Mouse (Mus musculus) hindbrain, embryonic 13.5 days (tissue): ENCODE measurements around the gene E030018B13Rik. TPM values are rescaled to one million over a fixed set of nuclear protein-coding genes. Genes with fewer than 3 reads are reported as not detected.

Experiments
- ATAC-seq: fragments of 200-750 bp; cut with Nextera tagmentation; 2 replicates; pipeline ENCODE4 v1.8.0; 2017; ENCODE audit warnings: moderate TSS enrichment; ENCODE audit not compliant: low FRiP score
- H3K27ac ChIP-seq: fragments of 300-500 bp; sonication (generic); 2 replicates; pipeline ENCODE4 v1.5.1; 2015; ENCODE audit warnings: inconsistent platforms, mild to moderate bottlenecking, moderate library complexity
- H3K27me3 ChIP-seq: fragments of 300-500 bp; sonication (generic); 2 replicates; pipeline ENCODE4 v1.6.1; 2015; ENCODE audit warnings: mild to moderate bottlenecking, inconsistent platforms
- H3K36me3 ChIP-seq: fragments of 300-500 bp; sonication (generic); 2 replicates; pipeline ENCODE4 v1.6.1; 2015; ENCODE audit warnings: mild to moderate bottlenecking, inconsistent platforms
- H3K4me1 ChIP-seq: fragments of 300-500 bp; sonication (generic); replicated peaks from 2 replicates; pipeline ENCODE4 v1.6.1; 2015; ENCODE audit warnings: inconsistent platforms
- H3K4me2 ChIP-seq: fragments of 300-500 bp; sonication (generic); 2 replicates; pipeline ENCODE4 v1.6.1; 2015; ENCODE audit warnings: inconsistent platforms, mild to moderate bottlenecking, moderate library complexity
- H3K4me3 ChIP-seq: fragments of 300-500 bp; sonication (generic); 2 replicates; pipeline ENCODE4 v1.5.1; 2015; ENCODE audit warnings: mild to moderate bottlenecking, inconsistent platforms
- H3K9ac ChIP-seq: fragments of 300-500 bp; sonication (generic); 2 replicates; pipeline ENCODE4 v1.6.1; 2015; ENCODE audit warnings: mild to moderate bottlenecking, inconsistent platforms
- H3K9me3 ChIP-seq: fragments of 300-500 bp; sonication (generic); 2 replicates; pipeline ENCODE4 v1.6.1; 2016; ENCODE audit warnings: inconsistent platforms
- WGBS: fragments of 180-500 bp; shearing (Covaris S2); methylation state at CpG from one replicate; pipeline ENCODE4 v1.1.7; 2015; 5-methylcytosine and 5-hydroxymethylcytosine counted together
- polyA plus RNA-seq: library from polyadenylated mRNA; unstranded; fragments of >200 nt; fragmentation: Nextera tagmentation; extraction: Ambion mirVana; gene quantifications from 2 replicates; pipeline ENCODE4 v1.2.1, GENCODE M21; 2015

E030018B13Rik gene
- polyA plus RNA-seq, 1 experiment from 2014 or later, result not detected

GRCm38 (mm10) chr7:63950931-63951607 lies 34.4 kb downstream of the E030018B13Rik start:
- 67% methylated on average over 10 of the region's 10 CpGs for WGBS
- Histone ChIP-seq H3K9me3 (no peaks in the 10 kb centered on the region), H3K4me1 (peaks cover 21% of the 10 kb centered on the region), H3K27ac (no peak overlapping the region), H3K27me3 (no peaks in the 10 kb centered on the region; the same call in 1 of the 2 replicates), H3K4me2 (no peak overlapping the region), H3K9ac (no peak overlapping the region), H3K4me3 (no peak overlapping the region), H3K36me3 (no peaks in the 10 kb centered on the region)
- ATAC-seq, result peak; percentile 57

GRCm38 (mm10) chr7:63952077-63952898 lies 35.6 kb downstream of the E030018B13Rik start:
- no peak overlapping the region for H3K4me2 ChIP-seq
- H3K9me3 ChIP-seq, result no peaks in the 10 kb centered on the region
- H3K27ac ChIP-seq, result no peak overlapping the region
- H3K4me3 ChIP-seq, result no peak overlapping the region
- H3K27me3 ChIP-seq, result no peaks in the 10 kb centered on the region; the same call in 1 of the 2 replicates
- no peak for ATAC-seq
- H3K9ac ChIP-seq, result no peak overlapping the region
- H3K4me1 ChIP-seq, result peaks cover 33% of the 10 kb centered on the region
- H3K36me3 ChIP-seq, result no peaks in the 10 kb centered on the region
- WGBS, result 49% methylated on average over 7 of the region's 7 CpGs

DNA sequence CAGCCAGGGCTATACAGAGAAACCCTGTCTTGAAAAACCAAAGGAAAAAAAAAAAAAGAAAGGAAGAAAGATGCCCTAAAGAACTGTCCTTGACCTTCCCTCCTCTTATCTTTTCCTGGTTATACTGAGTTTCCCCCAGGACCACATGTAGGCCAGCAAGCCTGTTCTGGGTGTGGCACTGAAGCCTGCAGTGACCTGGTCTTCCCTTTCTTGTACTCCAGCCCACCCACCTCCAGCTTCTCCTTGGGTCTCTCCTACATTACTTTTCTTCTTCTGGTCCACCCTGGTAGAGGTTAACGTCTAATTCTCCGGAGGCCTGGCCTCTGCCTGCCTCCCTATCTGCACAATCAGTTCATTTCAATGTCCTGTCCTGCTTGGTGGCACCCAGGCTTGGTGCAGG lies 38.8 kb downstream of the E030018B13Rik start:
- Histone ChIP-seq H3K27ac (0 out of 2 replicates have a peak overlapping the region, but pooled peaks have one; percentile 89), H3K9me3 (no peaks in the 10 kb centered on the region), H3K36me3 (no peaks in the 10 kb centered on the region), H3K4me1 (peaks cover 54% of the 10 kb centered on the region), H3K4me3 (no peak overlapping the region), H3K4me2 (no peak overlapping the region), H3K27me3 (no peaks in the 10 kb centered on the region), H3K9ac (no peak overlapping the region)
- WGBS, result 79% methylated on average over 2 of the region's 2 CpGs
- ATAC-seq, result no peak

DNA sequence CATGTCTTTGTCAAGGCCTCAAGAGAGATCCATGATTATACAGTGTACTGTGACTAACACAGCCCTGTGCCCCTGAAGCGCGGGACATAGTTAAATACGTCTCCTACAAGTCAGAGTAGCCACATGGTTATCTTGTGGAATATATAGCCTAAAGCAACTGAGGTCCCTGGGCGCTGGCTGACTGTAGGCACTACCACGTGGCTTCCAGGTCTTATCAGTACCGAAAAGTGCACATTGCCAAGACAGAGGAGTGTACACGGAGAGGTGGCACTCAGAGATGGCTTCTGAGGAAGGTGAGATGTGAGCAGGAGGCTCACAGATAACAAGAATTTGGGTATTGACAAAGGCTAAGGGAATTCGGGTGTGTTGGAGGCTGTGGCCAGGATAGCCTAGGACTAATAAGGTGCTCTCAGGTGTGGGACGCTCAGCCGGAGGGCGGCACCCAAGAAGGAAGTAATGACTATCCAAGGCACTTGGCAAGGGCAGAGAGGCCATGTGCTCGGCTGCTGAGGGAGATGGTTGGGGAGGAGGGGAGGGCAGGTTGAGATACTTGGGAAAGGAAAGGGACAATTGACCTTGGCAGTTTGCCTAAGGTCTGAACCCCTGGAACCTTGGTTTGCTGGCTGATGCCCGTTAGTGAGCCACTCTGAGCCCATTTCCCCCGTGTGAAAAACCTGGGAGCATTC lies 39.6 kb downstream of the E030018B13Rik start:
- Histone ChIP-seq H3K9ac (0 out of 2 replicates have a peak overlapping the region, but pooled peaks have one; percentile 9), H3K4me1 (peaks cover 52% of the 10 kb centered on the region), H3K36me3 (no peaks in the 10 kb centered on the region), H3K4me3 (no peak overlapping the region), H3K4me2 (no peak overlapping the region), H3K27me3 (no peaks in the 10 kb centered on the region), H3K9me3 (no peaks in the 10 kb centered on the region), H3K27ac (peak overlapping the region; percentile 89)
- 62% methylated on average over 14 of the region's 14 CpGs for WGBS
- ATAC-seq, result no peak

GRCm38 (mm10) chr7:63956981-63957713 lies 40.5 kb downstream of the E030018B13Rik start:
- ATAC-seq, result peak; percentile 82
- H3K4me2 ChIP-seq, result no peak overlapping the region
- 10% methylated on average over 16 of the region's 16 CpGs for WGBS

DNA sequence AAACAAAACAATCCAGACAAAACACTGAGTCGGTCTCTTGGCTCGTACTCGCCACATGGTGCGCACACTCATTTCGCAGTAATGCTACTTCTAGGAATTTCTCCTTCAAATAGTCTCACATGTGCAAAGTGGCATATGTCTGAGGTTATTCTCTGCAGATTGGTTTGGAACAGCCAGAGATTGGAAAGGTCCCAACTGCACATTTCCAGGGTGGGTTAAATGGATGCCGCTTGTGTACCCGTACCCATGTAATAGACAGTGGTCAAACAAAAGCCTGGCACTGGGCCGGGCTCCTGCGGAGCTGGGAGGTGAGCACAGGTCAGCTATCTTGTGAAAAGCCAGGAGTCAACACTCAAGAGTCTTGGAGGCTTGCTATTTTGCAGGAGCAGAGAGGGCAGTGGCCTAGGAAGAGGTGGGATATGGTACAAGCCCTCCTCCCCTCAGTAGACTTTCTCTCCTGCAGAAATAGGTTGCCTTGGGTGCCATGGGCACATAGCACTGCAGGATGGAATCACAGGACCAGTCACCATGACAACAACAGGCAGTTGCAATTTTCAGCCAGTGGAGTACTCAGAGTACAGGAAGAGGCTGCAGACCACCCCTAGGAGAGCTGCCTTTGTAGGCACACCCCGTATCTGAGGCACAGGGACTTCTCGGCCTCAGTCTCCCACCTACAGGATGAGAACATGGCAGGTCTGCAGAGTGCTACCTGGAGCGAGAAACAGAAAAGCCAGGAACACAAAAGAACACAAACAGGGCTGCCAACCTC lies 41.4 kb downstream of the E030018B13Rik start:
- Histone ChIP-seq H3K36me3 (no peaks in the 10 kb centered on the region), H3K9ac (no peak overlapping the region), H3K4me2 (no peak overlapping the region), H3K4me1 (peaks cover 38% of the 10 kb centered on the region), H3K27ac (peak overlapping the region; percentile 89), H3K4me3 (no peak overlapping the region), H3K9me3 (no peaks in the 10 kb centered on the region), H3K27me3 (no peaks in the 10 kb centered on the region)
- WGBS, result 46% methylated on average over 12 of the region's 12 CpGs
- peak; percentile 44 for ATAC-seq

More at GRCm38 (mm10) chr7:63956981-63957713, 40.5 kb downstream of the E030018B13Rik start:
- Histone ChIP-seq H3K27me3 (no peaks in the 10 kb centered on the region), H3K4me3 (no peak overlapping the region), H3K9ac (peak overlapping the region; percentile 9; the same call in 1 of the 2 replicates), H3K9me3 (no peaks in the 10 kb centered on the region), H3K4me1 (peaks cover 46% of the 10 kb centered on the region), H3K36me3 (no peaks in the 10 kb centered on the region), H3K27ac (peak overlapping the region; percentile 89)

DNA sequence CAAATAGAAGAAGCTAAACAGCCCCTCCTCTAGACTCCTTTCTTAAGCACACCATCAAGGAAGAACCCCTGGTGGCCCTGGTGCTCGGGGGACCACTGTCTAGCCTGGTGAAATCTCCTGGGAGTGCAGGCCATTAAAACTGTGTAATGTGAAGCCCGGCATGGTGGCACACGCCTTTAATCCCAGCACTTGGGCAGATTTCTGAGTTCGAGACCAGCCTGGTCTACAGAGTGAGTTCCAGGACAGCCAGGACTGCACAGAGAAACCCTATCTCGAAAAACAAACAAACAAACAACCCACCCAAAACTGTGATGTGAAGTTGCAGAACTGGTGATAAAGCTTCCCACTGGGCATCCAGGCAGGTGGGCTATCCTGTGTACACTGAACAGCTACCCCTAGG lies 47.0 kb downstream of the E030018B13Rik start:
- H3K9me3 ChIP-seq, result no peaks in the 10 kb centered on the region
- H3K9ac ChIP-seq, result no peak overlapping the region
- H3K4me2 ChIP-seq, result no peak overlapping the region
- H3K27ac ChIP-seq, result no peak overlapping the region
- no peak overlapping the region for H3K4me3 ChIP-seq
- WGBS, result 64% methylated on average over 5 of the region's 5 CpGs
- H3K36me3 ChIP-seq, result no peaks in the 10 kb centered on the region
- no peak for ATAC-seq
- H3K27me3 ChIP-seq, result no peaks in the 10 kb centered on the region
- H3K4me1 ChIP-seq, result peaks cover 18% of the 10 kb centered on the region

DNA sequence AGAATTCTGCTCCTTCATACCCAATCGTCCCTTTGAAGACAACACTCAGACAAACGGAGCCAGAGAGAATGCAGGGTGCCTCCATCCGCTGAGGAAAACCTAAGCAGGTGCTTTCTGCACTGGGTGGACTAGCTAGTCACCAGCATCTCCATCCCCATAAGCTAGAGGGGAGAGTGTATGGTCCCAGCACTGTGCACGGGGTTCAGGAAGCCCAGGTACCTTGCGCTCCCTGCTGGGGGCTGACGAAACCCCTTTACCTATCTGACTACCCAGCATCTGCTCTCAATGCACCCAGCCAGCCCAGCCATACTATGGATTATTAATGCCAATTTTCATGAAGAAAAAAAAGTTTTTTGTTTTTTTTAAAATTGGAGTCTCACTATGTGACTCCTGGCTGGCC lies 47.5 kb downstream of the E030018B13Rik start:
- H3K9ac ChIP-seq, result no peak overlapping the region

GRCm38 (mm10) chr7:63965135-63965534 lies 48.5 kb downstream of the E030018B13Rik start:
- ATAC-seq, result peak; percentile 88
- Histone ChIP-seq H3K4me2 (no peak overlapping the region), H3K9me3 (no peaks in the 10 kb centered on the region), H3K9ac (no peak overlapping the region), H3K4me1 (peaks cover 10% of the 10 kb centered on the region), H3K27ac (peak overlapping the region; percentile 76), H3K36me3 (no peaks in the 10 kb centered on the region), H3K27me3 (no peaks in the 10 kb centered on the region), H3K4me3 (no peak overlapping the region)
- 52% methylated on average over 2 of the region's 2 CpGs for WGBS

More for the DNA sequence above, 47.5 kb downstream of the E030018B13Rik start:
- 81% methylated on average over 6 of the region's 6 CpGs for WGBS
- no peak overlapping the region for H3K27ac ChIP-seq
- no peaks in the 10 kb centered on the region for H3K27me3 ChIP-seq
- H3K36me3 ChIP-seq, result no peaks in the 10 kb centered on the region
- H3K4me1 ChIP-seq, result peaks cover 13% of the 10 kb centered on the region
- H3K9me3 ChIP-seq, result no peaks in the 10 kb centered on the region
- H3K4me3 ChIP-seq, result no peak overlapping the region
- no peak overlapping the region for H3K4me2 ChIP-seq
- 0 out of 2 replicates have a peak, but pooled peaks have one; percentile 18 for ATAC-seq

GRCm38 (mm10) chr7:63965635-63966418 lies 49.2 kb downstream of the E030018B13Rik start:
- Histone ChIP-seq H3K9me3 (no peaks in the 10 kb centered on the region), H3K4me2 (no peak overlapping the region), H3K9ac (no peak overlapping the region), H3K27me3 (no peaks in the 10 kb centered on the region), H3K36me3 (no peaks in the 10 kb centered on the region), H3K27ac (peak overlapping the region; percentile 76), H3K4me3 (no peak overlapping the region), H3K4me1 (peaks cover 13% of the 10 kb centered on the region)
- no peak for ATAC-seq
- 83% methylated on average over 5 of the region's 5 CpGs for WGBS
